Mouse (Mus musculus) midbrain, postnatal 0 days (tissue): ENCODE data around the gene Sh3bp5. TPM values are rescaled to one million over a fixed set of nuclear protein-coding genes. Genes with fewer than 3 reads are reported as not detected.

Experiments
- ATAC-seq: fragments of 200-750 bp; cut with Nextera tagmentation; 2 replicates; pipeline ENCODE4 v1.8.0; 2017; ENCODE audit warnings: moderate number of reproducible peaks, mild to moderate bottlenecking, moderate TSS enrichment, moderate library complexity; ENCODE audit not compliant: low FRiP score
- DNase-seq: peaks from one replicate; pipeline ENCODE4 v3.0.0-alpha.2; 2015; ENCODE audit warnings: low spot score
- H3K27ac ChIP-seq: fragments of 300-500 bp; sonication (generic); 2 replicates; pipeline ENCODE4 v1.5.1; 2014; ENCODE audit warnings: low read depth, mild to moderate bottlenecking, low read length, mixed read lengths
- H3K27me3 ChIP-seq: fragments of 300-500 bp; sonication (generic); 2 replicates; pipeline ENCODE4 v1.6.1; 2014; ENCODE audit warnings: low read length, control low read depth, mixed read lengths; ENCODE audit not compliant: insufficient read depth
- H3K36me3 ChIP-seq: fragments of 300-500 bp; sonication (generic); 2 replicates; pipeline ENCODE4 v1.6.1; 2014; ENCODE audit warnings: low read length, control low read depth, mixed read lengths; ENCODE audit not compliant: insufficient read depth
- H3K4me1 ChIP-seq: fragments of 300-500 bp; sonication (generic); 2 replicates; pipeline ENCODE4 v1.6.1; 2014; ENCODE audit warnings: mild to moderate bottlenecking, control low read depth, antibody characterized with exemption, low read length, mixed read lengths; ENCODE audit not compliant: insufficient read depth
- H3K4me2 ChIP-seq: fragments of 300-500 bp; sonication (generic); 2 replicates; pipeline ENCODE4 v1.6.1; 2014; ENCODE audit warnings: low read depth, mild to moderate bottlenecking, low read length, mixed read lengths; ENCODE audit not compliant: poor library complexity, severe bottlenecking
- H3K4me3 ChIP-seq: fragments of 300-500 bp; sonication (generic); 2 replicates; pipeline ENCODE4 v1.5.1; 2014; ENCODE audit warnings: low read depth, mild to moderate bottlenecking, low read length, moderate library complexity
- H3K9ac ChIP-seq: fragments of 300-500 bp; sonication (generic); replicated peaks from 2 replicates; pipeline ENCODE4 v1.6.1; 2014; ENCODE audit warnings: mild to moderate bottlenecking, low read length, moderate library complexity, mixed read lengths; ENCODE audit not compliant: poor library complexity, severe bottlenecking
- H3K9me3 ChIP-seq: fragments of 300-500 bp; sonication (generic); 2 replicates; pipeline ENCODE4 v1.6.1; 2016; ENCODE audit warnings: low read length, control low read depth
- CTCF ChIP-seq: IDR thresholded peaks from 2 replicates; pipeline ENCODE4 v1.5.1; 2016; ENCODE audit warnings: antibody characterized with exemption, mild to moderate bottlenecking
- WGBS: fragments of 180-500 bp; shearing (Covaris S2); extraction: QIAGEN DNeasy Blood & Tissue Kit; methylation state at CpG from one replicate; pipeline ENCODE4 v1.1.7; 2014; 5-methylcytosine and 5-hydroxymethylcytosine counted together
- polyA plus RNA-seq: library from polyadenylated mRNA; unstranded; fragments of >200 nt; fragmentation: Nextera tagmentation; extraction: Ambion mirVana; gene quantifications from 2 replicates; pipeline ENCODE4 v1.2.1, GENCODE M21; 2015
- total RNA-seq: library from RNA; depleted of rRNA; stranded (reverse); fragments of >200 nt; gene quantifications from 2 replicates; pipeline ENCODE4 v1.2.3, GENCODE M21; 2014

Gene Sh3bp5
- total and polyA plus RNA-seq, 2 experiments from 2014 or later, result 61.7 to 165 TPM

DNA sequence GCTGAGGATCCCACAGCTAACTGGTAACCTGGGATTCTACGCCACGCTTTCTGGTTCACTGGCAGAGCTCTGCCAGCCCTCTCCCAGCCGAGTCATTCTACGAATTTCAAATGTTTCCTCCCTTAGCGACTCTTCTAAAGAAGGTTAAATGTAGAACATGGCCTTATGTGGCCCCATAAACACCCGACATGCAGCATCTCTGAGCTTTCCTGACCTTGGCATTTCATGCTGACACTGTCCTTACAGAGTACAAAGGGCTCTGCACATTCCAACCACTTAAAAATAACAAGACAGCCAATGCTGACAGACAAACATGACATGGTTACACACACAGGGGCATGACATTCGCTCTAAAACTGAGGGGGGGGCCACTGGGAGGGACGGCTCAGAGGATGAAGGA lies 27.2 kb downstream of the Sh3bp5 start:
- WGBS, result 62% methylated on average over 8 of the region's 8 CpGs
- Histone ChIP-seq H3K27me3 (no peaks in the 10 kb centered on the region), H3K27ac (no peak overlapping the region), H3K36me3 (peaks cover 37% of the 10 kb centered on the region), H3K9ac (no peak overlapping the region), H3K4me1 (no peaks in the 10 kb centered on the region), H3K4me2 (no peak overlapping the region), H3K9me3 (no peaks in the 10 kb centered on the region), H3K4me3 (no peak overlapping the region)
- DNase-seq (no peak), ATAC-seq (no peak)
- TF ChIP-seq CTCF, result no peak

DNA sequence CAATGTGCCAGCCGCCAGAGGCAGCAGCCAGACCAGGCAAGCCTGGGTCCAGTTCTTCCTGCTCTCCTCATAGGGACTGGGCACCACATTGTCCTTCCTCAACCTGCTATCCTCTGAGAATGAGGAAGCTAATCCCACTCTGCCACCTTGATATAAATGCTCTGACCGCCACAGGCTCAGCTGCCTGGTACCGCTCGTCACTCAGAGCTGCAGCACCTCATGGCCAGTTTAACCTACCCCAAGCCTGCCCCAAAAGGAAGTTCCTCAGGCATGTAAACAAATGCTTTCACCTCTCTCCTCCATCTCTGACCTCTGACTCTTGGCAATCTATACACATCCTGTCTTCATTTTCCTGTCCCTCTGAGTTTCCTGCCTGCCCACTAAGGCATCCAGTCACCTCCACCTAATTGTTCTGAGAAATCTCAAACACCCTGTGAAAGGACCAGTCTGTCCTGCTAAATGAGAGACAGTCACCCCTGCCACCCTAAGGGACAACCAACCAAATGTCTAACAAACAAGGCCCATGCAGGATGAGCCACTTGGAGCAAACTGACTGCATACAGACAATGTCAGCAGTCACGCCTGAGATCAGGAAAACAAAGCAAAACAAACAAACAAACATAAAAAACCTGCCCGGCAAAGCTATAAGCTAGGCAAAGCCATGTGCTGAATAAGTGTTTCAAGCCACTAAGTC lies 27.8 kb downstream of the Sh3bp5 start:
- H3K9ac ChIP-seq, result no peak overlapping the region
- H3K4me1 ChIP-seq, result no peaks in the 10 kb centered on the region
- no peaks in the 10 kb centered on the region for H3K27me3 ChIP-seq
- DNase-seq (no peak), ATAC-seq (no peak)
- no peak overlapping the region for H3K4me2 ChIP-seq
- no peak overlapping the region for H3K27ac ChIP-seq
- no peak overlapping the region for H3K4me3 ChIP-seq
- H3K9me3 ChIP-seq, result no peaks in the 10 kb centered on the region
- 85% methylated on average over 6 of the region's 6 CpGs for WGBS
- no peak for TF ChIP-seq CTCF
- peaks cover 36% of the 10 kb centered on the region for H3K36me3 ChIP-seq

DNA sequence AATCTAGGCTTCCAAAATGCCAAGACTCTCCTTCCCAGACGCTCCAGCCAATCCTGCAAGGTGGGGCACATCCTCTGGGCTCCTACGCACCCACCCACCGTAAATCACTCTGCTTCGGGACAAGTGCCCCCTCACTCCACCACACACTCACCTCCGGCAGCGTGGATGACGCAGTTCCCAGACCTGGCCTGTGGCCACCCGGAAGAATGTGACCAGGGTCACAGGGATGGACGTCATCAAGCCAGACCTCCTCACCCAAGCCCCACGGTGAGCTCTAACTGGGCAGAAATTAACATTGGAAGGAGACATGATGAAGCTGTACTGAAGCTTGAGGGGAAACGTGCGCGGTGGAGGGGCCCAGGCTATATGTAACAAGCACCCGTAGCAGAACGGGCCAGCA lies 28.7 kb downstream of the Sh3bp5 start:
- Histone ChIP-seq H3K36me3 (peaks cover 33% of the 10 kb centered on the region), H3K27ac (no peak overlapping the region), H3K27me3 (no peaks in the 10 kb centered on the region), H3K9me3 (no peaks in the 10 kb centered on the region), H3K4me2 (no peak overlapping the region), H3K4me3 (no peak overlapping the region), H3K4me1 (no peaks in the 10 kb centered on the region), H3K9ac (no peak overlapping the region)
- 92% methylated on average over 15 of the region's 15 CpGs for WGBS
- DNase-seq, result no peak
- TF ChIP-seq CTCF, result no peak
- ATAC-seq, result no peak

DNA sequence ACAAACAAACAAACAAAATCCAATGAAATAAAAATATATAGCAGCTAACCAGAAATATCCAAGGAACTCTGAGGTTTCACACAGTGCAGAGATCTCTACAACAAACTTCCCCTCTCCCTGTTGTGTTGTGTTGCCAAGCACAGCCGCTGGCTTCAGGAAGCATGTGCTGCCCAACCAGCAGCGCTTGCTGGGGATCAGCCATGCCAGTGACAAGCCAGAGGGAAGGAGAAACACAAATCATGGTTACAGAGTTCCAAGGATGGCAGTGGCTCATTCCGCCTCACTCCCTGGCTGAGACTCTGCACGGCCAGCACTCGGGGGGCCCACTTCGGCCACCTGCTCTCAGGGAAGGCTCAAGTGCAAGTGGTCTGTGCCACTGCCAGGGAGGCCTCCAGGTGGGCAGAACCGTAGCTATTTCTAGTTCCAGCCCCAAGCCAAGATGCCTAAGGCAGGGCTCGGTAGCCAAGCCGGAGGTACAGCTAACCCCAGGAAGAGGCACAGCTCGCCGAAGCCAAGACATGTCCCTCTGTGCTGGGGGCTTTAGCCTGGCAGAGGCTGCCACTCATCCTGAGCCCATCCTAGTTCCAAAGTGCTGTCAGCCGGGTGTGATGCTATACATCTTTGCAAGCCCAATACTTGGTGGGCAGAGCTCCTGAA lies 29.6 kb downstream of the Sh3bp5 start:
- no peak overlapping the region for H3K27ac ChIP-seq
- peaks cover 31% of the 10 kb centered on the region for H3K36me3 ChIP-seq
- H3K9me3 ChIP-seq, result no peaks in the 10 kb centered on the region
- no peaks in the 10 kb centered on the region for H3K4me1 ChIP-seq
- H3K4me3 ChIP-seq, result no peak overlapping the region
- no peak for TF ChIP-seq CTCF
- DNase-seq (peak; percentile 64), ATAC-seq (peak; percentile 38; the same call in 1 of the 2 replicates)
- H3K4me2 ChIP-seq, result no peak overlapping the region
- WGBS, result 79% methylated on average over 12 of the region's 12 CpGs
- no peak overlapping the region for H3K9ac ChIP-seq
- no peaks in the 10 kb centered on the region for H3K27me3 ChIP-seq

DNA sequence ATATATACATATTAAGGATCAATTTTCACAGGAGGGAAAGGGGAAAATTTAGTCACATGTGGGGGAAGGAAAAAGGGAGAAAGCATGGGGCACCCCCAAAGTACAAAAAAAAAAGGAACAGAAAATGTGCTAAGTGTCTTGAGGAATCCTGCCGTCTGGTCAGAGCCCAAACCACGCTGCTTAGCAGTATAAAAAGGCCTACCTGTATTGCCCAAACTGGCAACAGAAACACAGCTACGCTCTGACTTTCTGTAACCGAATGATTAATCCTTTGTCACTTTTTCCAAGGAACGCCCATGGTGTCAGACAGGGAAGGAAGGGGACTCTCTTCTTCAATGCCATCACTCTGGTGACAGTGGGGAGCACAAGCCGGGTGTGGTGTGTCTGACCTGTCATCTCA lies 30.2 kb downstream of the Sh3bp5 start:
- 83% methylated on average over 6 of the region's 6 CpGs for WGBS
- no peak for TF ChIP-seq CTCF
- H3K4me1 ChIP-seq, result no peaks in the 10 kb centered on the region
- H3K27ac ChIP-seq, result no peak overlapping the region
- H3K9ac ChIP-seq, result no peak overlapping the region
- DNase-seq (no peak), ATAC-seq (no peak)
- no peak overlapping the region for H3K4me2 ChIP-seq
- H3K9me3 ChIP-seq, result no peaks in the 10 kb centered on the region
- no peaks in the 10 kb centered on the region for H3K27me3 ChIP-seq
- no peak overlapping the region for H3K4me3 ChIP-seq
- H3K36me3 ChIP-seq, result peaks cover 25% of the 10 kb centered on the region; the same call in 1 of the 2 replicates

DNA sequence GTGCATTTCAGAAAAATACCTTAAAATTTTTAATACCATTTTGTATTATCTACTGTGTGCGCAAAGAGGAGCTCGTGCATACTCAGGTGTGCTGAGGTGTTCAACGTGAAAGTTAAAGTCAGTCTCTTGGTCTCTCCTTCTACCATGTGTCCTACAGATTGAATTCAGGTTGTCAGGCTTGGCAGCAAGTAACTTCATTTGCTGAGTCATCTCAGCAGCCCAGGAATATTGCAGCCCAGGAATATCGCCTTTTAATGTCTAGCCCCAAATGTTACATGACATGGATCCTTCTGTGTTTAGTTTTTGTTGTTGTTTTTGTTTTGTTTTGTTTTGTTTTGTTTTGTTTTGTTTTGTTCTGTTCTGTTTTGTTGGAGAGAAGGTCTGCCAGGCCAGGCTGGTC lies 31.2 kb downstream of the Sh3bp5 start:
- Histone ChIP-seq H3K4me2 (no peak overlapping the region), H3K9me3 (no peaks in the 10 kb centered on the region), H3K27me3 (no peaks in the 10 kb centered on the region), H3K27ac (no peak overlapping the region), H3K4me1 (no peaks in the 10 kb centered on the region), H3K4me3 (no peak overlapping the region), H3K9ac (no peak overlapping the region), H3K36me3 (peaks cover 23% of the 10 kb centered on the region)
- WGBS, result 94% methylated on average over 4 of the region's 4 CpGs
- DNase-seq (no peak), ATAC-seq (no peak)
- TF ChIP-seq CTCF, result no peak
